Mouse (Mus musculus) MEL (cell line): Measurements from ENCODE around the gene Hoxc10. TPM values are rescaled to one million over a fixed set of nuclear protein-coding genes. Genes with fewer than 3 reads are reported as not detected.

Source experiments
- DNase-seq: peaks from one replicate; pipeline ENCODE4 v3.0.0; 2011; ENCODE audit warnings: low read depth, low spot score
- H3K27ac ChIP-seq: 2 replicates; pipeline ENCODE4 v1.5.1; 2012; ENCODE audit warnings: low read depth, mild to moderate bottlenecking, control low read depth, low read length, moderate library complexity; ENCODE audit not compliant: control insufficient read depth
- H3K27me3 ChIP-seq, 2 experiments: fragments of 150-350 bp in 1 of 2; sonication (generic) in 1 of 2; 2 replicates each; pipeline ENCODE4 v1.6.1; 2012; ENCODE audit warnings: low read length in 2 of 2, mild to moderate bottlenecking in 2 of 2, improper control_type of control experiment in 1 of 2, moderate library complexity in 1 of 2; ENCODE audit not compliant: insufficient read depth in 2 of 2, control insufficient read depth in 1 of 2
- H3K36me3 ChIP-seq, 2 experiments: 2 replicates each; pipeline ENCODE4 v1.6.1; 2012 to 2014; ENCODE audit warnings: low read length in 2 of 2, improper control_type of control experiment in 1 of 2, inconsistent platforms in 1 of 2, mild to moderate bottlenecking in 1 of 2; ENCODE audit not compliant: insufficient read depth in 2 of 2, control insufficient read depth in 1 of 2
- H3K4me1 ChIP-seq, 2 experiments: fragments of 150-350 bp in 1 of 2; sonication (generic) in 1 of 2; 2 replicates each; pipeline ENCODE4 v1.6.1; 2012; ENCODE audit warnings: low read length in 2 of 2, improper control_type of control experiment in 1 of 2, mild to moderate bottlenecking in 1 of 2; ENCODE audit not compliant: insufficient read depth in 2 of 2, control insufficient read depth in 1 of 2
- H3K4me3 ChIP-seq, 2 experiments: fragments of 150-350 bp in 1 of 2; sonication (generic) in 1 of 2; 2 replicates each; pipeline ENCODE4 v1.5.1; 2012; ENCODE audit warnings: low read depth in 2 of 2, low read length in 2 of 2, mild to moderate bottlenecking in 2 of 2, moderate library complexity in 2 of 2, control low read depth in 1 of 2, improper control_type of control experiment in 1 of 2; ENCODE audit not compliant: control insufficient read depth in 1 of 2, insufficient read depth in 1 of 2
- H3K79me2 ChIP-seq: 2 replicates; pipeline ENCODE4 v1.6.1; 2012; ENCODE audit warnings: mild to moderate bottlenecking, low read length, moderate library complexity; ENCODE audit not compliant: control insufficient read depth, poor library complexity, insufficient read depth
- H3K9ac ChIP-seq: 2 replicates; pipeline ENCODE4 v1.6.1; 2012; ENCODE audit warnings: low read depth, mild to moderate bottlenecking, control low read depth, low read length, moderate library complexity; ENCODE audit not compliant: control insufficient read depth, poor library complexity, severe bottlenecking
- H3K9me3 ChIP-seq: fragments of 150-350 bp; sonication (generic); replicated peaks from 2 replicates; pipeline ENCODE4 v1.6.1; 2012; ENCODE audit warnings: mild to moderate bottlenecking, low read length, improper control_type of control experiment, moderate library complexity; ENCODE audit not compliant: insufficient read depth
- BHLHE40 ChIP-seq: IDR thresholded peaks from 2 replicates; pipeline ENCODE4 v1.6.1; 2012; ENCODE audit warnings: low read depth, mild to moderate bottlenecking, inconsistent platforms, low read length, improper control_type of control experiment, borderline replicate concordance
- CTCF ChIP-seq, 3 experiments: IDR thresholded peaks in 2 of 3; conservative IDR thresholded peaks in 1 of 3; 2 replicates each; pipeline ENCODE4 v1.5.1; 2011 to 2012; ENCODE audit warnings: low read length in 3 of 3, low read depth in 2 of 3, mild to moderate bottlenecking in 2 of 3, improper control_type of control experiment in 1 of 3, inconsistent platforms in 1 of 3, mixed read lengths in 1 of 3, moderate library complexity in 1 of 3; ENCODE audit not compliant: control insufficient read depth in 1 of 3, insufficient read depth in 1 of 3, poor library complexity in 1 of 3, severe bottlenecking in 1 of 3
- ELF1 ChIP-seq: IDR thresholded peaks from 2 replicates; pipeline ENCODE4 v1.6.1; 2014; ENCODE audit warnings: low read depth, mild to moderate bottlenecking, inconsistent platforms, low read length, improper control_type of control experiment, moderate library complexity
- EP300 ChIP-seq, 2 experiments: IDR thresholded peaks; 2 replicates each; pipeline ENCODE4 v1.6.1; 2011; ENCODE audit warnings: improper control_type of control experiment in 2 of 2, low read length in 2 of 2, low read depth in 1 of 2, mild to moderate bottlenecking in 1 of 2
- ETS1 ChIP-seq: IDR thresholded peaks from 2 replicates; pipeline ENCODE4 v1.6.1; 2012; ENCODE audit warnings: low read depth, mild to moderate bottlenecking, inconsistent platforms, low read length, improper control_type of control experiment, moderate library complexity
- GATA1 ChIP-seq: IDR thresholded peaks from 2 replicates; pipeline ENCODE4 v1.6.1; 2011; ENCODE audit warnings: low read depth, low read length, improper control_type of control experiment
- HCFC1 ChIP-seq: IDR thresholded peaks from 2 replicates; pipeline ENCODE4 v1.6.1; 2012; ENCODE audit warnings: low read depth, mild to moderate bottlenecking, inconsistent platforms, low read length, improper control_type of control experiment, moderate library complexity
- KAT2A ChIP-seq: conservative IDR thresholded peaks from 2 replicates; pipeline ENCODE4 v1.6.1; 2012; ENCODE audit warnings: low read depth, low read length, improper control_type of control experiment, inconsistent platforms
- MAFK ChIP-seq: IDR thresholded peaks from 2 replicates; pipeline ENCODE4 v1.6.1; 2011; ENCODE audit warnings: low read depth, mild to moderate bottlenecking, low read length, improper control_type of control experiment, borderline replicate concordance
- MAX ChIP-seq: IDR thresholded peaks from 2 replicates; pipeline ENCODE4 v1.6.1; 2011; ENCODE audit warnings: low read length, improper control_type of control experiment
- MXI1 ChIP-seq: IDR thresholded peaks from 2 replicates; pipeline ENCODE4 v1.6.1; 2011; ENCODE audit warnings: mild to moderate bottlenecking, low read depth, low read length, improper control_type of control experiment
- NRF1 ChIP-seq: IDR thresholded peaks from 2 replicates; pipeline ENCODE4 v1.6.1; 2014; ENCODE audit warnings: low read depth, mild to moderate bottlenecking, inconsistent platforms, low read length, improper control_type of control experiment, moderate library complexity; ENCODE audit not compliant: poor library complexity, insufficient read depth, severe bottlenecking
- RCOR1 ChIP-seq: IDR thresholded peaks from 2 replicates; pipeline ENCODE4 v1.6.1; 2012; ENCODE audit warnings: low read depth, mild to moderate bottlenecking, inconsistent platforms, low read length, improper control_type of control experiment
- TAL1 ChIP-seq: IDR thresholded peaks from 2 replicates; pipeline ENCODE4 v1.6.1; 2012; ENCODE audit warnings: mild to moderate bottlenecking, inconsistent platforms, low read length, moderate library complexity, mixed read lengths
- TBP ChIP-seq: IDR thresholded peaks from 2 replicates; pipeline ENCODE4 v1.8.0; 2011; ENCODE audit warnings: low read depth, low read length, improper control_type of control experiment
- USF1 ChIP-seq: IDR thresholded peaks from 2 replicates; pipeline ENCODE4 v1.6.1; 2014; ENCODE audit warnings: low read depth, mild to moderate bottlenecking, inconsistent platforms, low read length, improper control_type of control experiment, moderate library complexity
- USF2 ChIP-seq, 2 experiments: IDR thresholded peaks; 2 replicates each; pipeline ENCODE4 v1.6.1; 2011 to 2012; ENCODE audit warnings: improper control_type of control experiment in 2 of 2, low read length in 2 of 2, borderline replicate concordance in 1 of 2, inconsistent platforms in 1 of 2, low read depth in 1 of 2, mild to moderate bottlenecking in 1 of 2; ENCODE audit not compliant: insufficient read depth in 1 of 2
- ZC3H11A ChIP-seq: IDR thresholded peaks from 2 replicates; pipeline ENCODE4 v1.6.1; 2012; ENCODE audit warnings: low read depth, mild to moderate bottlenecking, inconsistent platforms, low read length, improper control_type of control experiment
- ZKSCAN1 ChIP-seq: IDR thresholded peaks from 2 replicates; pipeline ENCODE4 v1.6.1; 2012; ENCODE audit warnings: low read depth, mild to moderate bottlenecking, inconsistent platforms, low read length, improper control_type of control experiment, moderate library complexity
- ZNF384 ChIP-seq: IDR thresholded peaks from 2 replicates; pipeline ENCODE4 v1.6.1; 2012; ENCODE audit warnings: low read depth, mild to moderate bottlenecking, inconsistent platforms, low read length, improper control_type of control experiment
- polyA plus RNA-seq, 2 experiments: library from polyadenylated mRNA; stranded (reverse) in 1 of 2; unstranded in 1 of 2; fragments of >175 nt in 1 of 2; fragments of >200 nt in 1 of 2; gene quantifications; 2 replicates each; pipeline versions ENCODE4 v1.2.1 to v1.2.4; 2012; ENCODE audit warnings: low replicate concordance in 2 of 2, low read depth in 1 of 2; ENCODE audit not compliant: insufficient read length in 2 of 2, insufficient read depth in 1 of 2, missing spikeins in 1 of 2
- total RNA-seq: library from RNA; depleted of rRNA; stranded (reverse); fragments of 300-350 nt; gene quantifications from 2 replicates; pipeline ENCODE4 v1.2.3, GENCODE M21; 2012

The Hoxc10 gene
- total and polyA plus RNA-seq, 3 experiments = 6.8 to 24.8 TPM; not detected in 1

GRCm38 (mm10) chr15:103006326-103006725 is 39.7 kb downstream of the Hoxc10 start:
- H3K27me3 ChIP-seq = no peaks in the 10 kb centered on the region
- H3K9ac ChIP-seq = no peak overlapping the region
- H3K4me1 ChIP-seq = peaks cover 20 to 38% of the 10 kb centered on the region in 2 experiments
- H3K27ac ChIP-seq = no peak overlapping the region
- H3K36me3 ChIP-seq = peaks cover 0 to 33% of the 10 kb centered on the region in 2 experiments; a peak in 2 of 4 replicates
- no peak for TF ChIP-seq MAFK
- TF ChIP-seq, all 39 proteins: peak for 0
- no peaks in the 10 kb centered on the region for H3K9me3 ChIP-seq
- DNase-seq = no peak
- no peak overlapping the region for H3K4me3 ChIP-seq
- H3K79me2 ChIP-seq = peaks cover 14% of the 10 kb centered on the region

DNA sequence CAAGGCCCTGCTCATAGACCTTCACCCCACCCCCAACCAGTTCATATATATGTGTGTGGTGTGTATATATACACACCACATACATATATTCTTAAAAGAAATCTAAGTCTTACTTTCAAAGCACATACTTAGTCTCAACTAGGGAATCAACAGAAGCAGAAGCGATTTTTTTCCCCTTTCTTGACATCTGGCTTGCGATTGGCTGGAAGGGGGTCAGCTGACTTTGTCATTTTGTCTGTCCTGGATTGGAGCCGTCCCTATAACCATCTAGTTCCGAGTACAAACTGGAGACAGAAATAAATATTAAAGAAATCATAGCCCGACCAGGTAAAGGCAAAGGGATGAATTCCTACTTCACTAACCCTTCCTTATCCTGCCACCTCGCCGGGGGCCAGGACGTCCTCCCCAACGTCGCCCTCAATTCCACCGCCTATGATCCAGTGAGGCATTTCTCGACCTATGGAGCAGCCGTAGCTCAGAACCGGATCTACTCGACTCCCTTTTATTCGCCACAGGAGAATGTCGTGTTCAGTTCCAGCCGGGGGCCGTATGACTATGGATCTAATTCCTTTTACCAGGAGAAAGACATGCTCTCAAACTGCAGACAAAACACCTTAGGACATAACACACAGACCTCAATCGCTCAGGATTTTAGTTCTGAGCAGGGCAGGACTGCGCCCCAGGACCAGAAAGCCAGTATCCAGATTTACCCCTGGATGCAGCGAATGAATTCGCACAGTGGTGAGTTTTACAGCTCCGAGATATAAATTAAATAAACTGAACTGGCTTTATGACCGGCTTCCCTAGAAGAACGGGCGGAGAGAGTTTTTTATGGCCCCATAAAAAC is 42.9 kb downstream of the Hoxc10 start:
- TF ChIP-seq USF1 = peak; percentile 88
- TF ChIP-seq GATA1 = no peak
- TF ChIP-seq ELF1 = no peak
- no peak for TF ChIP-seq HCFC1
- peak; percentile 41; the same call in 1 of the 2 replicates for TF ChIP-seq ZNF384
- peak in 1 of 2 experiments; percentile 52; a peak in 1 of 4 replicates for TF ChIP-seq USF2 (IDR thresholded peaks at IDR 0.05; ENCODE audit: borderline replicate concordance in 1 of 2, insufficient read depth in 1 of 2, low read depth in 1 of 2, low read length in 2 of 2)
- no peak for TF ChIP-seq BHLHE40
- no peaks in the 10 kb centered on the region for H3K9me3 ChIP-seq
- H3K4me1 ChIP-seq = peaks cover 9 to 18% of the 10 kb centered on the region in 2 experiments; a peak in 3 of 4 replicates
- H3K79me2 ChIP-seq = peaks cover 10% of the 10 kb centered on the region
- no peak overlapping the region for H3K9ac ChIP-seq
- no peaks in the 10 kb centered on the region for H3K27me3 ChIP-seq
- peaks cover 0 to 14% of the 10 kb centered on the region in 2 experiments; a peak in 2 of 4 replicates for H3K36me3 ChIP-seq
- DNase-seq = peak; percentile 40
- H3K27ac ChIP-seq = no peak overlapping the region
- H3K4me3 ChIP-seq = no peak overlapping the region

- peak overlapping the region; percentile 59 for H3K27ac ChIP-seq
- no peaks in the 10 kb centered on the region for H3K9me3 ChIP-seq
- H3K79me2 ChIP-seq = peaks cover 10% of the 10 kb centered on the region
- no peak for DNase-seq
- H3K27me3 ChIP-seq = no peaks in the 10 kb centered on the region
- peak overlapping the region; percentile 50 to 62 for H3K4me3 ChIP-seq
- H3K9ac ChIP-seq = peak overlapping the region; percentile 91
- peaks cover 9 to 18% of the 10 kb centered on the region in 2 experiments; a peak in 3 of 4 replicates for H3K4me1 ChIP-seq
- H3K36me3 ChIP-seq = peaks cover 0 to 14% of the 10 kb centered on the region in 2 experiments; a peak in 2 of 4 replicates
- TF ChIP-seq EP300 (IDR thresholded peaks at IDR 0.05; ENCODE audit: low read depth in 1 of 2, low read length in 2 of 2) = no peak
- TF ChIP-seq ZC3H11A = no peak
- no peak for TF ChIP-seq RCOR1
- no peak for TF ChIP-seq HCFC1
- no peak for TF ChIP-seq CTCF (IDR thresholded peaks at IDR 0.05 in 2 of 3, conservative IDR thresholded peaks at IDR 0.05 in 1 of 3; ENCODE audit: control insufficient read depth in 1 of 3, insufficient read depth in 1 of 3, low read depth in 2 of 3, low read length in 3 of 3, poor library complexity in 1 of 3, severe bottlenecking in 1 of 3)
- TF ChIP-seq NRF1 = no peak
- TF ChIP-seq TAL1 = no peak
- TF ChIP-seq MAX = no peak
- TF ChIP-seq ETS1 = no peak
- TF ChIP-seq USF1 = no peak
- no peak for TF ChIP-seq KAT2A
- TF ChIP-seq MXI1 = no peak
- no peak for TF ChIP-seq ZKSCAN1
- TF ChIP-seq ZNF384 = no peak
- no peak for TF ChIP-seq TBP
- TF ChIP-seq, all 39 proteins: peak for 0
Observed at GRCm38 (mm10) chr15:103010112-103010846, 43.7 kb downstream of the Hoxc10 start.
